Mouse (Mus musculus) ovary, adult 18-20 months (tissue): ENCODE results near the gene Ubr2.

ENCODE experiments used
- DNase-seq: peaks from one replicate; pipeline ENCODE4 v3.0.0; 2022; ENCODE audit warnings: low spot score, mixed read lengths

Ubr2 gene

GRCm38 (mm10) chr17:47003305-47003704 lies 7.1 kb downstream of the Ubr2 start:
- no peak for DNase-seq

DNA sequence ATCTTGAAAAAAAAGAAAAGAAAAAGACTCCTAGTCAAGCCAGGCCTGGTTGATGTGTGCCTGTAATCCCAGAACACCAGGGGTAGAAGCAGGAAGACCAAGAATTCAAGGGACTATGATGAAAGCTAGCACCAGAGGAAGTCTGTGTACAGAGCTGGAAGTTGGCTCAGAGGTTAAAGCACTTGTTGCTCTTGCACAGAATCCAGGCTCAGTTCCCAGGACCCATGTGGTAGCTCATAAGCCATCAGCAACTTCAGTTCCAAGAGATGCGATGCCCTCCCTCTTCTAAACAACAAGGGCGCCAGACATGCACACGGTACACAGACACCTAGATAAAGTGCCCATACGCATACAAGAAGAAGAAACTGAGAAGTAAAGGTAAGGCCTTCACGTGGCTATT lies 8.0 kb downstream of the Ubr2 start:
- DNase-seq = no peak

- DNase-seq = no peak
These were observed 11.5 kb downstream of the Ubr2 start for GRCm38 (mm10) chr17:46998840-46999239.

GRCm38 (mm10) chr17:46996484-46996883 lies 13.9 kb downstream of the Ubr2 start:
- no peak for DNase-seq

- DNase-seq = no peak
These were observed 14.7 kb downstream of the Ubr2 start for GRCm38 (mm10) chr17:46995621-46996020.

- DNase-seq = no peak
These were observed 15.5 kb downstream of the Ubr2 start for GRCm38 (mm10) chr17:46994641-46995398.

DNA sequence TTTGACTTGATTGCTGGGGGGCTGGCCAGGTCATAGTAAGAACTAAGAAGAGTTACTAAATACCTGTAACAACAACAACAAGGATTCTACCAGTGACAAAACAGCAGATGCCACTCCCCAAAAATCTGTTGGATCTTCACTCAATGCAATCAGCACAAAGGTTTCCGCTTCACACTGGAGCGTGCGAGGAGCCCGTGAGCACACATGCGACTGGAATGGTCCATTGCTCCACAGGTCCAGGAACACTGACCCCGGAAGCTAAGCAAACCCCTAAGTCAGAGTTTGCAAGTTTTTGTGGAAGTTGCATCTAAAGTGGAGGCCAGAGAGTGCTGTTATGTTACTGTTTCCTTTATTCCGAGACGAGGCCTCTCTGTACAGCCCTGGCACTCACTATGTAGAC lies 16.7 kb downstream of the Ubr2 start:
- DNase-seq = no peak

DNA sequence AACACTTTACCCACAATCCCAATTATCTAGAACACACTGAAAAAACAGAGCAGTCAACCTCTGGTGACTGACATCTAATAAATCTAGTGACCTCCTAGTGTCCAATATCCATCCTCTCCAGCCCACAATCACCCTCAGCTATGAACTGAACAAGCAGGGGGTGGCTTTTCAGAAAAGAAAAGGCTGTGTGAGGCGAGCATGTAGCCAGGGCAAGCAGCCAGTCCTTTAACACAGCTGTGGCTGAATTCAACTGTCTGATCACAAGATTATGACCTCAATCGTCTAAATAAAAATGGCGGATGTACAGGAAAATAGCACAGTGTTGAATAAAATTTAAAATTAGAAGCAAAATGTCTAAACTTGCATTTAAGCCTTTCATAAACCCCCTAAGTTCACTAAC lies 22.7 kb downstream of the Ubr2 start:
- no peak for DNase-seq

DNA sequence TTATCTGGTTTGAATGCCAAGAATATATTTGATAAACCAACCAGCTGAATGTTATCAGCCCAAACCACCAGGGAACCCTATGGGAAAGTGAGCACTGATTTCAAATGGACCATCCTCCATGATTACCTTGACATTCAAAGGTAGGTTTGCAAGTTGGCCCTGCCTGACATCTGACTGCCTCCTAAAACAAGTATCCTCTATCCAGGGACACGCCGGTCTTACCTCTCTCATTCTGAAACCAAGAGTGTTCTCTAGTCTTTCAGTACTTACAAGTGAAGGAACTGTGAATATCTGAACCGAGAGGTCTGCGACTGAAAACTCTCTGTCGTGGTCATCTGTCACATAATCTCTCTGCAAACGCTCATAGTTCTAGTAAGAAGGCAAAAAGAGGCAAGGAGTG lies 30.3 kb downstream of the Ubr2 start:
- DNase-seq = no peak

GRCm38 (mm10) chr17:46975183-46975582 lies 35.2 kb downstream of the Ubr2 start:
- DNase-seq = no peak

- DNase-seq = no peak
These were observed 37.8 kb downstream of the Ubr2 start for GRCm38 (mm10) chr17:46972603-46973002.

DNA sequence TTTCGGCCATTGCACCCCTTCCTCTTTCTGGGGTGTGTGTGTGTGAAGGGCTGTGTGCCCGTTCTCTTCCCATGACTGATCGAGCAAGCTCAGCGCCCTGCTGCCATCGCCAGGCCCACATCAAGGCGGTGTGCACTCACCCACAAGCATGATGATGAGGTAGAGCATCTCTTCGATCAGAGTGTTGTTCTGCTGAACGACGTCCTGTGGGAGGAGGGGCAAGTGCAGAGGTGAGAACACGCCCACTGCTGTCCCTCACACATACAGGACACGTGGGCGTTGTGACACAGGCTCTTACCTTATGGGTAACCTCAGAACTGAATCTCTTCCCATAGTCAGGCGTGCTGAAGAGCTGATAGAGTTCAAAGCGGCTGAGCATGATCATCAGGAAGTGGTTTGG lies 43.5 kb downstream of the Ubr2 start:
- no peak for DNase-seq

GRCm38 (mm10) chr17:46963186-46963585 lies 47.2 kb downstream of the Ubr2 start:
- no peak for DNase-seq

DNA sequence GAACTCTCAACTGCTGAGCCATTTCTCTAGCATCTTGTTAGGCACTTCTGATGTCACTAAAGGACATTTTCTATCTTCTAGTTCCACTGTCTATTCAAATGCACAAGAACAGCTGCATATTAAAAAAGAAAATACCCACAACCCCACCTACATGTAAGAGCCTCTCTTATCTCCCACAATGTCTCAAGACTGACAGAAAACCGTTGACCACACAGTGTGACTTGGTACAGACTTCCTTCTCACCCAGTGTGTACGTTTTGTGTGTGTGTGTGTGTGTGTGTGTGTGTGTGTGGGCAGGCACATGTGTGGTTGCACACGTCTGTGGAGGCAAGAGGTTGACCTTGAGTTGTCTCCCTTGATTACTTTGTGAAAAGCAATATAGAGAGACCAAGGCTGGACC lies 48.2 kb downstream of the Ubr2 start:
- no peak for DNase-seq

DNA sequence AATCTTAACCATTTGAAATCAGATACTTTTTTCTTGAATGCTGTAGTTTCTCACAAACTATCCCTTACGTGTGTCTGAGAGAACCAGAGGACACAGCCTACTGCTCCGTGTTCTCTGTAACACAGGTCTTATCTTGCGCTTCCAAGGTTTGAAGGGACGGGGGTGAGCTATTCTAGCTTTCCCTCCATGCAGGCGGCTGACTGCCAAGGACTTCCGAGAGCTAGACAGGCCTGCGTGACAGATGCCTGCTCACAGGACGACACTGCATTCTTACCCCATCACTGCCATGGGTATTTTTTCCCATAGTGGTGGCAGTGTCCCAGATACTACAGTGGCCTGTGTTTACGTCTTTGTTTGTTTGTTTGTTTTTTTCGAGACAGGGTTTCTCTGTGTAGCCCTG lies 50.1 kb downstream of the Ubr2 start:
- no peak for DNase-seq

- no peak for DNase-seq
These were observed 52.3 kb downstream of the Ubr2 start for GRCm38 (mm10) chr17:46958045-46958444.

DNA sequence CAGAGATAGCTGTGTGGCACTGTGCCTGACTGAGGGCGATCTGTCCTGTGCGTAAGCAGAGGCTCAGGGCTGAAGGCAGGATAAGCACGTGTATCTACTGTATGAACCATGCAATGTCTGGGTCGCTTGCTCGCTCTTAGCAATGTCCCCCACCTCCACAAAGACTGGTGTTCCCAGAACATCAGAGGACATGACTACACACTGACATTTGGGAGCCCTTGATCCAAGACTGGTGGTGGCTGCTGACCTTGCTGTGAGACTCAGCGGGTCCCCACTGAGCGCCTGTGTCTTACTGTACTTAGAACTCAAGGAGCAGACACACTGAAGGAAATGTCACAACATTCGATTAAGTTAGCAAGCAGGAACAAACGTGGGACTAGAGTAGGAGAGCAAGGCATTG lies 64.1 kb downstream of the Ubr2 start:
- no peak for DNase-seq

GRCm38 (mm10) chr17:46942421-46942820 lies 67.9 kb downstream of the Ubr2 start:
- no peak for DNase-seq

GRCm38 (mm10) chr17:46940461-46940860 lies 69.9 kb downstream of the Ubr2 start:
- DNase-seq = no peak

DNA sequence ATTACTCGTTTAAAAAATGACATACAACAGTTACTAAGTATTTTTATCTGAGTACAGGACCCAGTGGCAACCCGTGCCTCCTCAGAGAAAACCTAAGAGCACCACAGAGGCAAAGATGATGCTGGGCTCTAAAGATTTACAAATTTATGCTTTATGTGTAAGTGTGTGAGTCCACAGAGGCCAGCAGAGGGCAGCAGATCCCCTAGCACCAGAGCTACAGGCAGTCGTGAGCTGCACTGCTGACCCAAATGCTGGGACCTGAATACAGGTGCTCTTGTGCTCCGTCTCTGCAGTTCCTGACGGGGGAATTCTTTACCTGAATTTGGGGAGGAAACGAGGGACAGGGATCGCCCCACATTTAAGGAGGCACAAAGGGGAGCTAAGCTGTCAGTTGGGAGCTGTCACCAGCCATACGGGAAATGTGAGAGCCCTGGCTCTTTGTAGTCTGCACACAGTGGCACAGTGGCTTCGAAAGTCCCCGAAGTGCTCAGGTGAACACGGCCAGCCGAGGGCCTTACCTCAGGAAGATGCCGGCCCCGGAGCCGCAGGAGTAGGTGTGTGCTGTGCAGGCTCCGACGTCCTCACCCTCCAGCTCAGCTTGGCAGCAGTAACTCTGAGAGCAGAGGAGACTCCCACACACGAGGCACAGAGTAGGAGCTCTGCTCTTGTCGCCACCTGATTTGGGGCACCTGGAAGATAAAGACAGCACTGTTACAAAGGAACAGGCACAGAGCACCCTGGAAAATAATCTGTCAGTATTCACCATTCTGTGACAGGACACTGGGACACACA lies 76.6 kb downstream of the Ubr2 start:
- DNase-seq = no peak

- no peak for DNase-seq
These were observed 77.4 kb downstream of the Ubr2 start for GRCm38 (mm10) chr17:46932961-46933360.

GRCm38 (mm10) chr17:46929897-46930296 lies 80.5 kb downstream of the Ubr2 start:
- DNase-seq = no peak

GRCm38 (mm10) chr17:46929277-46929676 lies 81.1 kb downstream of the Ubr2 start:
- DNase-seq = no peak

DNA sequence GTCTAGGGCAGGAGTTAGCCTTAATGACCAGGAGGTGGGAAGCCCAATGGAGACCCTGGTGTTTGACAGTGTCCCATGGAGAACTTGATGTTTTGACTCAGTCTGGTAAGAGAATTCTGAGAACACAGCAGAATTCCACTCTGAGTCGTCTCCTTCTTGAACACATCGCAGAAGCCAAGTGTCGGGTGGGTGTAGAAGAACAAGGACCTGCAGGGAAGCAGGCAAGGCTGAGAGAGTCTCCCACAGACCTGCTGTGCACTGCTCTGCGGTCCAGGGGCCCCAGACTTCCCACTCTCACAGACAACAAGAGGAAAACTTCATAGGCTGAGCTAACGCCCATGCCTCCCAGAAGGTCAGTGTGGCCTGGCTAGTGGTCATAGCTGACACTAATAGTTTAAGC lies 82.6 kb downstream of the Ubr2 start:
- no peak for DNase-seq
